8 mouse cellular contexts compared by ENCODE assay signal in the genomic region with DNA sequence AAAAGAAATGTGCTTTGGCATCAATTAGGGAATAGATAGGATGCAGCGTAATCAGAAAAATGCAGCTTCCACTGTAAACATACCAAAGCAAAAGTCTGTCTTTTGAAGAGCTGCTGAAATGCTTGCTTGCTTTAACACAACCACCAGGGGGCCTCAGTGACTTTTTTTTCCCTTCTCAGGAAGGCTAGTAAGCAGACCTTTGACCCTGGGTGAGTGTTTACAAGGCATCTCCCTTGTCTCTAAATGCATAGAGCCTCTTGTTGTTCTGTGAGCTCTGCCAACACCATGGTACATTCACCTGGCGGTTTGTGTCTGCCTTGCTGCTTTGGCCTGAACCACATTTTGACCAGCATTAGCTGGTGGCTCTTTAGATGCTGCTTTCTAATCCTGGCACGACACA.
A peak's percentile ranks its signal among the peaks of the same experiment; 100 is the strongest.
DNase-seq lines count a peak whose midpoint lies in the region; ATAC-seq and TF ChIP-seq lines count a peak whose summit lies in the region.
"Had no signal": no experiment of that assay in that cellular context is flagged by ENCODE, and none has a peak within 500 bp of the region (broad histone marks: within the 10 kb centered on the region; RNA-seq: fewer than 3 reads in every experiment).

No protein-coding gene starts in this region.

- H3K4me1 ChIP-seq in MEL (ENCODE audit: control insufficient read depth in 1 of 2, insufficient read depth in 2 of 2, low read length in 2 of 2): no peaks in the 10 kb centered on the region
- H3K4me1 ChIP-seq in lung, embryonic 14.5 days (ENCODE audit: insufficient read depth): no peaks in the 10 kb centered on the region
- H3K4me1 ChIP-seq: liver, embryonic 13.5 days had no signal

- no peak overlapping the region for H3K27ac ChIP-seq in MEL (ENCODE audit: control insufficient read depth, low read depth, low read length)
- no peak overlapping the region for H3K27ac ChIP-seq in lung, embryonic 14.5 days (ENCODE audit: low read depth)
- H3K27ac ChIP-seq: liver, embryonic 13.5 days had no signal

- no peak for TF ChIP-seq POLR2A in MEL (IDR thresholded peaks at IDR 0.05; ENCODE audit: control insufficient read depth in 1 of 2, insufficient read depth in 1 of 2, low read depth in 1 of 2, low read length in 2 of 2, poor library complexity in 1 of 2)

- no peak overlapping the region for H3K4me2 ChIP-seq in lung, embryonic 14.5 days
- H3K4me2 ChIP-seq: liver, embryonic 13.5 days had no signal

- H3K79me2 ChIP-seq in MEL (ENCODE audit: control insufficient read depth, insufficient read depth, low read length, poor library complexity): no peaks in the 10 kb centered on the region

- no peaks in the 10 kb centered on the region for H3K36me3 ChIP-seq in MEL (ENCODE audit: control insufficient read depth in 1 of 2, insufficient read depth in 2 of 2, low read length in 2 of 2)
- no peaks in the 10 kb centered on the region for H3K36me3 ChIP-seq in lung, embryonic 14.5 days (ENCODE audit: insufficient read depth)
- H3K36me3 ChIP-seq: liver, embryonic 13.5 days had no signal

- ATAC-seq in lung, embryonic 14.5 days (ENCODE audit: insufficient read depth): peak; percentile 38; the same call in 1 of the 2 replicates

- peak; percentile 49 to 74 (median 53) for TF ChIP-seq CTCF in MEL (IDR thresholded peaks at IDR 0.05 in 2 of 3, conservative IDR thresholded peaks at IDR 0.05 in 1 of 3; ENCODE audit: control insufficient read depth in 1 of 3, insufficient read depth in 1 of 3, low read depth in 2 of 3, low read length in 3 of 3, poor library complexity in 1 of 3, severe bottlenecking in 1 of 3)
- peak; percentile 70 for TF ChIP-seq CTCF in lung, embryonic 14.5 days (IDR thresholded peaks at IDR 0.05; ENCODE audit: low read depth)

- no peak overlapping the region for H3K9ac ChIP-seq in MEL (ENCODE audit: control insufficient read depth, low read depth, low read length, poor library complexity, severe bottlenecking)
- no peak overlapping the region for H3K9ac ChIP-seq in lung, embryonic 14.5 days
- H3K9ac ChIP-seq: liver, embryonic 13.5 days had no signal

- no peak overlapping the region for H3K4me3 ChIP-seq in MEL (ENCODE audit: control insufficient read depth in 1 of 2, insufficient read depth in 1 of 2, low read depth in 2 of 2, low read length in 2 of 2)
- H3K4me3 ChIP-seq in lung, embryonic 14.5 days (ENCODE audit: low read depth, low read length): no peak overlapping the region
- H3K4me3 ChIP-seq: liver, embryonic 13.5 days had no signal

- peak; percentile 29 to 47 for DNase-seq in left cerebral cortex, adult 18-20 months (ENCODE audit: low spot score in 2 of 2)
- DNase-seq in left cerebral cortex, adult 8-10 months (ENCODE audit: low spot score in 2 of 2): no peak
- peak; percentile 56 for DNase-seq in MEL (ENCODE audit: low read depth, low spot score)
- DNase-seq in adrenal gland, postnatal 25 days: peak; percentile 28
- DNase-seq in frontal cortex, postnatal 36 days (ENCODE audit: low spot score in 2 of 2): peak; percentile 26 to 32
- peak; percentile 76 for DNase-seq in lung, embryonic 14.5 days
- DNase-seq in thymus, postnatal 4 days: peak; percentile 38
- DNase-seq: liver, embryonic 13.5 days had no signal

- no peaks in the 10 kb centered on the region; a peak in 1 of 4 replicates for H3K27me3 ChIP-seq in MEL (ENCODE audit: control insufficient read depth in 1 of 2, insufficient read depth in 2 of 2, low read length in 2 of 2)
- H3K27me3 ChIP-seq in lung, embryonic 14.5 days (ENCODE audit: insufficient read depth, low read length): no peaks in the 10 kb centered on the region
- H3K27me3 ChIP-seq: liver, embryonic 13.5 days had no signal

- TF ChIP-seq RAD21 in MEL (IDR thresholded peaks at IDR 0.05; ENCODE audit: low read depth, low read length): peak; percentile 80

- 48% methylated on average over 3 of the region's 3 CpGs for WGBS in lung, embryonic 14.5 days

- no peak for TF ChIP-seq EP300 in MEL (IDR thresholded peaks at IDR 0.05; ENCODE audit: low read depth in 1 of 2, low read length in 2 of 2)

- no peaks in the 10 kb centered on the region for H3K9me3 ChIP-seq in MEL (replicated peaks; ENCODE audit: insufficient read depth, low read length)
- H3K9me3 ChIP-seq in lung, embryonic 14.5 days (ENCODE audit: low read depth, low read length): no peaks in the 10 kb centered on the region
- H3K9me3 ChIP-seq: liver, embryonic 13.5 days had no signal

TF ChIP-seq in MEL, 35 proteins besides CTCF, POLR2A, EP300 and RAD21:
- TF ChIP-seq UBTF (IDR thresholded peaks at IDR 0.05; ENCODE audit: borderline replicate concordance, insufficient read depth, low read depth, low read length) (no peak), GATA1 (IDR thresholded peaks at IDR 0.05; ENCODE audit: low read depth, low read length) (no peak), ZKSCAN1 (IDR thresholded peaks at IDR 0.05; ENCODE audit: low read depth, low read length) (no peak), CHD2 (IDR thresholded peaks at IDR 0.05; ENCODE audit: low read length) (no peak), ZNF384 (IDR thresholded peaks at IDR 0.05; ENCODE audit: low read depth, low read length) (0 out of 2 replicates have a peak, but pooled peaks have one; percentile 16), BHLHE40 (IDR thresholded peaks at IDR 0.05; ENCODE audit: borderline replicate concordance, low read depth, low read length) (no peak), RCOR1 (IDR thresholded peaks at IDR 0.05; ENCODE audit: low read depth, low read length) (no peak), GABPA (IDR thresholded peaks at IDR 0.05; ENCODE audit: low read depth, low read length) (no peak), MXI1 (IDR thresholded peaks at IDR 0.05; ENCODE audit: low read depth, low read length) (no peak), ZC3H11A (IDR thresholded peaks at IDR 0.05; ENCODE audit: low read depth, low read length) (peak; percentile 76), SMC3 (IDR thresholded peaks at IDR 0.05; ENCODE audit: low read depth, low read length) (peak; percentile 89), MAX (IDR thresholded peaks at IDR 0.05; ENCODE audit: low read length) (no peak), TBP (IDR thresholded peaks at IDR 0.05; ENCODE audit: low read depth, low read length) (no peak)

Comparison
In these comparisons a context has a peak if more than half of its experiments do, and no peak if none do; other contexts are left out.
1. DNase-seq: peak in left cerebral cortex, adult 18-20 months (2 of 2), MEL (single experiment), adrenal gland, postnatal 25 days (single experiment), frontal cortex, postnatal 36 days (2 of 2), lung, embryonic 14.5 days (single experiment) and thymus, postnatal 4 days (single experiment); none in left cerebral cortex, adult 8-10 months (0 of 2).